Mouse (Mus musculus): ENCODE measurements around the gene Lgr4. TPM values are rescaled to one million over a fixed set of nuclear protein-coding genes. Genes with fewer than 3 reads are reported as not detected.
"Not testable (repeated sequence)": the region's sequence is repeated elsewhere in the genome, so short reads cannot be mapped to it uniquely, and the experiment has no call there.

Lgr4 gene
- 10 to 100 TPM; 24.7 to 24.9 TPM for total RNA-seq (2021)
- long read RNA-seq, experiment 1, full-length matches to known transcripts, result 3 of 4 reads
- long read RNA-seq, experiment 1, partial matches to known transcripts, result 0 of 4 reads
- long read RNA-seq, experiment 1, other reads (novel, unspliced or antisense), result 1 of 4 reads
- long read RNA-seq, experiment 2, full-length matches to known transcripts, result 4 of 11 reads
- long read RNA-seq, experiment 2, partial matches to known transcripts, result 0 of 11 reads
- long read RNA-seq, experiment 2, other reads (novel, unspliced or antisense), result 7 of 11 reads

GRCm38 (mm10) chr2:109917496-109918413 is at the start of gene Lgr4:
TSS of gene Lgr4 (plus strand) at chr2:109917647.
- intact Hi-C loops (cut with DNase I), result loop anchor here (5.0 kb wide), 3 partner anchors 55 to 100 kb away; partner anchors contain the start of gene Ccdc34
- DNase-seq, result peak; percentile 91 to 94

GRCm38 (mm10) chr2:109879429-109879828 is 38.0 kb upstream of the Lgr4 start:
- DNase-seq; intact Hi-C loops (cut with DNase I): not testable (repeated sequence)

- intact Hi-C loops (cut with DNase I), result no loop called here
These were observed 36.3 kb upstream of the Lgr4 start for GRCm38 (mm10) chr2:109881111-109881510.

GRCm38 (mm10) chr2:109881625-109882024 is 35.8 kb upstream of the Lgr4 start:
- intact Hi-C loops (cut with DNase I), result no loop called here
- no peak for DNase-seq

More at GRCm38 (mm10) chr2:109881111-109881510, 36.3 kb upstream of the Lgr4 start:
- DNase-seq, result no peak

- DNase-seq, result no peak
- intact Hi-C loops (cut with DNase I), result no loop called here
These were observed 33.3 kb upstream of the Lgr4 start for GRCm38 (mm10) chr2:109884106-109884505.

GRCm38 (mm10) chr2:109884507-109884906 is 32.9 kb upstream of the Lgr4 start:
- intact Hi-C loops (cut with DNase I), result no loop called here
- DNase-seq, result no peak

GRCm38 (mm10) chr2:109890068-109890467 is 27.4 kb upstream of the Lgr4 start:
- intact Hi-C loops (cut with DNase I), result no loop called here
- DNase-seq, result no peak

GRCm38 (mm10) chr2:109890597-109890996 is 26.9 kb upstream of the Lgr4 start, which contains the start of gene Lin7c:
TSS of gene Lin7c (plus strand) at chr2:109890853.
- intact Hi-C loops (cut with DNase I), result no loop called here
- DNase-seq, result peak; percentile 85 to 93

GRCm38 (mm10) chr2:109891031-109891430 is 26.4 kb upstream of the Lgr4 start:
- intact Hi-C loops (cut with DNase I), result no loop called here
- DNase-seq, result no peak

GRCm38 (mm10) chr2:109891471-109891870 is 26.0 kb upstream of the Lgr4 start:
- DNase-seq, result no peak
- intact Hi-C loops (cut with DNase I), result no loop called here

GRCm38 (mm10) chr2:109896311-109896710 is 21.1 kb upstream of the Lgr4 start:
- intact Hi-C loops (cut with DNase I), result no loop called here
- DNase-seq, result no peak

- intact Hi-C loops (cut with DNase I), result loop anchor here (5.0 kb wide), 1 partner anchor 659 kb away; no protein-coding TSS in a partner anchor
- no peak for DNase-seq
These were observed 14.6 kb upstream of the Lgr4 start for GRCm38 (mm10) chr2:109902869-109903268.

- DNase-seq, result peak; percentile 62 to 81
- intact Hi-C loops (cut with DNase I), result loop anchor here (2.0 to 5.0 kb wide), 2 partner anchors 301 to 658 kb away; no protein-coding TSS in a partner anchor
These were observed 13.2 kb upstream of the Lgr4 start for GRCm38 (mm10) chr2:109904171-109904821.

GRCm38 (mm10) chr2:109909122-109909521 is 8.3 kb upstream of the Lgr4 start:
- DNase-seq, result no peak
- intact Hi-C loops (cut with DNase I), result no loop called here

GRCm38 (mm10) chr2:109912216-109912615 is 5.2 kb upstream of the Lgr4 start:
- DNase-seq, result no peak
- intact Hi-C loops (cut with DNase I), result no loop called here

GRCm38 (mm10) chr2:109912766-109913165 is 4.7 kb upstream of the Lgr4 start:
- DNase-seq, result no peak
- intact Hi-C loops (cut with DNase I), result no loop called here

GRCm38 (mm10) chr2:109913241-109913640 is 4.2 kb upstream of the Lgr4 start:
- intact Hi-C loops (cut with DNase I), result no loop called here
- no peak for DNase-seq

- intact Hi-C loops (cut with DNase I), result no loop called here
- no peak for DNase-seq
These were observed 2.8 kb upstream of the Lgr4 start for GRCm38 (mm10) chr2:109914601-109915000.

GRCm38 (mm10) chr2:109916782-109917495 is 508 bp upstream of the Lgr4 start:
- intact Hi-C loops (cut with DNase I), result loop anchor here (5.0 kb wide), 3 partner anchors 55 to 100 kb away; partner anchors contain the start of gene Ccdc34
- DNase-seq, result no peak
